Mouse (Mus musculus) bone marrow macrophage, adult 2 months (primary cell): ENCODE measurements around the gene Aco1.

Experiments
- CTCF ChIP-seq: IDR thresholded peaks from 2 replicates; pipeline ENCODE4 v1.5.1; 2012; ENCODE audit warnings: low read depth, mild to moderate bottlenecking, low read length, moderate library complexity
- POLR2A ChIP-seq: IDR thresholded peaks from 2 replicates; pipeline ENCODE4 v1.6.1; 2012; ENCODE audit warnings: mild to moderate bottlenecking, low read depth, low read length, borderline replicate concordance

DNA sequence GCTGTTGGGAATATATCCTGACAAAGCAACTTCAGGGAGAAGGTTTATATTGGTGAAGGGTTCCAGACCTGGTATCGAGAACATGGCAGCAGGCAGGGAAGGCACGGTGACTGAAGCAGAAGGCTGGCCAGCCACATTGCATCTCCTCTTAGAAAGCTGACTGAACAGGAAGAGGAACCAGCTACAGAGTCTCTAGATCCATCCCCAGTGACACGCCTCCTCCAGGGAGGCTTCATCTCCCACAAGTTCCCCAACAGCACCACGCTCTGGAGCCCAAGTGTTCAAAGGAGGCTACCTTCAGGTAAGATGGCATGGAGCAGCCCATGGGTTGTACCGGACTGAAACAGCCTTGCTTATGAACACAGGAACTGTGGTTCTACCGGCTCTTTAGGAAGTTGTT is 59.3 kb downstream of the Aco1 start:
- TF ChIP-seq POLR2A, result no peak
- TF ChIP-seq CTCF, result no peak
